In genomic region chr1:135838626-135839025, GRCm38 (mm10) we compare ENCODE assay signal across 14 mouse cellular contexts. TPM values are rescaled to one million over a fixed set of nuclear protein-coding genes. Genes with fewer than 3 reads are reported as not detected.
"Had no signal": no experiment of that assay in that cellular context is flagged by ENCODE, and none has a peak within 500 bp of the region (broad histone marks: within the 10 kb centered on the region; RNA-seq: fewer than 3 reads in every experiment).

No protein-coding gene starts in this region.

- H3K27ac ChIP-seq: kidney, embryonic 15.5 days; limb, embryonic 13.5 days; liver, embryonic 14.5 days; midbrain, embryonic 15.5 days; stomach, postnatal 0 days had no signal

- H3K4me3 ChIP-seq: kidney, embryonic 15.5 days; limb, embryonic 13.5 days; midbrain, embryonic 15.5 days had no signal

- H3K36me3 ChIP-seq: kidney, embryonic 15.5 days; limb, embryonic 13.5 days; midbrain, embryonic 15.5 days had no signal

- H3K4me2 ChIP-seq: kidney, embryonic 15.5 days; limb, embryonic 13.5 days; midbrain, embryonic 15.5 days had no signal

- H3K4me1 ChIP-seq: midbrain, embryonic 15.5 days had no signal

- H3K9me3 ChIP-seq: kidney, embryonic 15.5 days; limb, embryonic 13.5 days; midbrain, embryonic 15.5 days had no signal

- ATAC-seq: lung, postnatal 0 days; midbrain, embryonic 15.5 days had no signal

- H3K27me3 ChIP-seq: kidney, embryonic 15.5 days; limb, embryonic 13.5 days; midbrain, embryonic 15.5 days had no signal

- DNase-seq: kidney, postnatal 14 days; left cerebral cortex, postnatal 4 days; lung, adult 2 months; lung, postnatal 36 days; thymus, postnatal 4 days had no signal

- H3K9ac ChIP-seq: kidney, embryonic 15.5 days; limb, embryonic 13.5 days; liver, embryonic 14.5 days; midbrain, embryonic 15.5 days had no signal

RNA-seq across cellular contexts. Expression of gene Tnnt2, which starts 2.5 kb away (rescaled TPM):
- total RNA-seq: megakaryocyte progenitor cell, adult 5-6 weeks; monocyte, adult 5-6 weeks had no signal

RNA-seq across cellular contexts. Expression of gene Lad1, which starts 20.2 kb away (rescaled TPM):
- total RNA-seq: megakaryocyte progenitor cell, adult 5-6 weeks; monocyte, adult 5-6 weeks had no signal

RNA-seq across cellular contexts. Expression of gene Tnni1, which starts 59.4 kb away (rescaled TPM):
- total RNA-seq: left cerebral cortex, postnatal 4 days; megakaryocyte progenitor cell, adult 5-6 weeks; monocyte, adult 5-6 weeks had no signal
- polyA plus RNA-seq: liver, adult 2 months had no signal
